In the genomic region with DNA sequence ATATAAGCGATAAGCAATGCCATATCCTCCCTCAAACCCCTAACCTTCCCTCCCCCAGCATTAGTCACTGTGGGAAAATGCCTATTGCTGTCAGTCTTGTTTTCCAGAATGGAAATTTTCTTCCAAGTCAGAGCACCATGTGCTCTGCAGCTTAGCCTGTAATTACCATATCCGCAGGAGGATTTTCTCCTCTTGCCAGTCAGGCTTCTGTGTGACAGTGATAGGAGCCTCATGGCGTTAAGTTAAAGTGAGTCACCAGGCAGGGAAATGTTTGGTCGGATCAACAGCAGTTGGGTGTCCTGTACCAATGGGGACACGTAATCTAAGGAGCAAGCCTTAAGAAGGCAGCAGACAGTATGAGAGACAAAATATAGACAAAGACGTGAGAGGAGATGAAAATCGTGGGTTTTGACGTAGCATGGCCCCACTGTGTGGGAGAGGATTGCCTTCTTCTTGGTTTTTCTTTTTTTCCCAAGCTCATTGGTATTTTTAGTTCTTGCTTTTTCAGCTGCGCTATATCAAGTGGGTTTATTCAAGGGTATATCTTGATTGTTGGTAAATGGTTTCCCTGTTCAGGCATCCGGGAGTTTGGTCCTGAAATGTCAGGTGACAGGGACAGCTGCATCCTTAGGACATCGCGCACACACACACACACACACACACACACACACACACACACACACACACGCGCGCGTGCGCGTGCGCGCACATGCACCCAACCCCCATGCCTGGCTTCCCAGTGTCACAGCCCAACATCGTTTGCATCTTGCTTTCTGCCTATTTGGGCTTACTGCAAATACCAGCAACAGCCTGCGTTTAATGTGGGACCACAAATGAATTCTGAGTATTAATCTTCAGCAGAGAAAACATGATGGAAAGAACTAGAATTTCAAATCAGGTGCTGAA, we compare ENCODE assay signal across 11 mouse cellular contexts.
DNase-seq lines count a peak whose midpoint lies in the region; ATAC-seq lines count a peak whose summit lies in the region.
"Had no signal": no experiment of that assay in that cellular context is flagged by ENCODE, and none has a peak within 500 bp of the region (broad histone marks: within the 10 kb centered on the region; RNA-seq: fewer than 3 reads in every experiment).

No protein-coding gene starts in this region.

- 71% methylated on average over 22 of the region's 22 CpGs for WGBS in midbrain, embryonic 13.5 days
- WGBS in neural tube, embryonic 15.5 days: 87% methylated on average over 22 of the region's 22 CpGs

- peaks cover 17% of the 10 kb centered on the region for H3K4me1 ChIP-seq in midbrain, embryonic 13.5 days (replicated peaks)
- peaks cover 8% of the 10 kb centered on the region for H3K4me1 ChIP-seq in neural tube, embryonic 15.5 days
- H3K4me1 ChIP-seq: heart, embryonic 15.5 days had no signal

- ATAC-seq in midbrain, embryonic 13.5 days: peak; percentile 73
- ATAC-seq in monocyte, adult 5-6 weeks (replicated peaks; ENCODE audit: insufficient number of reproducible peaks, low FRiP score, low TSS enrichment, poor library complexity, severe bottlenecking): no peak
- ATAC-seq in neural tube, embryonic 15.5 days (ENCODE audit: low FRiP score): no peak
- ATAC-seq: intestine, postnatal 0 days had no signal

- peak overlapping the region; percentile 62 for H3K27ac ChIP-seq in midbrain, embryonic 13.5 days
- H3K27ac ChIP-seq in neural tube, embryonic 15.5 days (replicated peaks): no peak overlapping the region; the same call in 1 of the 2 replicates
- H3K27ac ChIP-seq: heart, embryonic 15.5 days had no signal

- H3K36me3 ChIP-seq in midbrain, embryonic 13.5 days: no peaks in the 10 kb centered on the region
- H3K36me3 ChIP-seq in neural tube, embryonic 15.5 days: no peaks in the 10 kb centered on the region
- H3K36me3 ChIP-seq: heart, embryonic 15.5 days had no signal

- no peak overlapping the region for H3K9ac ChIP-seq in midbrain, embryonic 13.5 days (replicated peaks)
- no peak overlapping the region for H3K9ac ChIP-seq in neural tube, embryonic 15.5 days (replicated peaks)
- H3K9ac ChIP-seq: heart, embryonic 15.5 days had no signal

- H3K27me3 ChIP-seq in midbrain, embryonic 13.5 days: no peaks in the 10 kb centered on the region
- no peaks in the 10 kb centered on the region for H3K27me3 ChIP-seq in neural tube, embryonic 15.5 days (replicated peaks)
- H3K27me3 ChIP-seq: heart, embryonic 15.5 days had no signal

- no peaks in the 10 kb centered on the region for H3K9me3 ChIP-seq in midbrain, embryonic 13.5 days
- H3K9me3 ChIP-seq in neural tube, embryonic 15.5 days (replicated peaks): no peaks in the 10 kb centered on the region
- H3K9me3 ChIP-seq: heart, embryonic 15.5 days had no signal

- no peak overlapping the region for H3K4me2 ChIP-seq in midbrain, embryonic 13.5 days (replicated peaks)
- H3K4me2 ChIP-seq in neural tube, embryonic 15.5 days: no peak overlapping the region
- H3K4me2 ChIP-seq: heart, embryonic 15.5 days had no signal

- peak; percentile 32 for DNase-seq in retina, postnatal 1 day
- no peak for DNase-seq in retina, embryonic 14.5 days (ENCODE audit: low spot score)
- peak; percentile 35 to 49 for DNase-seq in frontal cortex, postnatal 14 days (ENCODE audit: low spot score in 2 of 2)
- no peak for DNase-seq in lung, adult 18-20 months
- DNase-seq: spleen, adult 18-20 months; thymus, adult 2 months had no signal

- no peak overlapping the region for H3K4me3 ChIP-seq in midbrain, embryonic 13.5 days (replicated peaks)
- no peak overlapping the region for H3K4me3 ChIP-seq in neural tube, embryonic 15.5 days (replicated peaks)
- H3K4me3 ChIP-seq: heart, embryonic 15.5 days had no signal

Comparison
In these comparisons a context has a peak if more than half of its experiments do, and no peak if none do; other contexts are left out.
1. DNase-seq: peak in retina, postnatal 1 day (single experiment) and frontal cortex, postnatal 14 days (2 of 2); none in retina, embryonic 14.5 days (single experiment) and lung, adult 18-20 months (0 of 2).